Mouse (Mus musculus): ENCODE measurements around the gene Btbd9. TPM values are rescaled to one million over a fixed set of nuclear protein-coding genes. Genes with fewer than 3 reads are reported as not detected.

Btbd9 gene
- polyA plus RNA-seq, 1 experiment, result 43.5 TPM

GRCm38 (mm10) chr17:30336280-30336679 is 240.0 kb downstream of the Btbd9 start:
- no peak overlapping the region for H3K27ac ChIP-seq (ENCODE audit: insufficient read depth, low read length)

GRCm38 (mm10) chr17:30335746-30336145 is 240.5 kb downstream of the Btbd9 start:
- TF ChIP-seq CTCF (IDR thresholded peaks at IDR 0.05; ENCODE audit: extremely low read depth, insufficient read depth, low read length), result no peak
- TF ChIP-seq POLR2A (IDR thresholded peaks at IDR 0.05; ENCODE audit: extremely low read depth, insufficient read depth, low read length), result no peak
- H3K4me1 ChIP-seq (ENCODE audit: control insufficient read depth, insufficient read depth, low read length), result peaks cover 2% of the 10 kb centered on the region; the same call in 1 of the 2 replicates
- no peak overlapping the region for H3K27ac ChIP-seq (ENCODE audit: insufficient read depth, low read length)
- no peak overlapping the region for H3K4me3 ChIP-seq (ENCODE audit: insufficient read depth, low read length)

More at GRCm38 (mm10) chr17:30336280-30336679, 240.0 kb downstream of the Btbd9 start:
- no peak overlapping the region for H3K4me3 ChIP-seq (ENCODE audit: insufficient read depth, low read length)
- TF ChIP-seq CTCF (IDR thresholded peaks at IDR 0.05; ENCODE audit: extremely low read depth, insufficient read depth, low read length) (no peak), POLR2A (IDR thresholded peaks at IDR 0.05; ENCODE audit: extremely low read depth, insufficient read depth, low read length) (no peak)
- H3K4me1 ChIP-seq (ENCODE audit: control insufficient read depth, insufficient read depth, low read length), result peaks cover 2% of the 10 kb centered on the region; the same call in 1 of the 2 replicates

DNA sequence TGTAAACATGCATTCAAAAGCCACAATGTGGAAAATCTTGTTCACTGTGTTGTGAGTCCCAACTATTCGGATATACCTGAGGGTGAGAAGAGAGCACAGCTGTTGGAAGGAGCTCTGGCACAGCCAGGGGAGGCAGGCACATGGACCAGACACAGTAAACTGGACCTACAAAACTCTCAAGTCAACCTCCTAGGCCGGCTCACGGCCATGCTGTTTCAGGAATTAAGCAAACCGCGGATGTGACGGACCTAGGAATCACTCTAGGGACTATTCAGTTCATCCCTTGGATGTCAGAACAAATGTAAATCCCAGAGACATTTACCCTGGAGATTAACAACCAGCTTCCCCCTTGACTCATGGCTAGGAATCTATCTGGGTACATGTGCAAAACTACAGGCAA is 242.0 kb downstream of the Btbd9 start:
- Histone ChIP-seq H3K27ac (ENCODE audit: insufficient read depth, low read length) (no peak overlapping the region), H3K4me1 (ENCODE audit: control insufficient read depth, insufficient read depth, low read length) (peaks cover 2% of the 10 kb centered on the region; the same call in 1 of the 2 replicates), H3K4me3 (ENCODE audit: insufficient read depth, low read length) (no peak overlapping the region)
- no peak for TF ChIP-seq POLR2A (IDR thresholded peaks at IDR 0.05; ENCODE audit: extremely low read depth, insufficient read depth, low read length)
- no peak for TF ChIP-seq CTCF (IDR thresholded peaks at IDR 0.05; ENCODE audit: extremely low read depth, insufficient read depth, low read length)

GRCm38 (mm10) chr17:30333136-30333535 is 243.2 kb downstream of the Btbd9 start:
- TF ChIP-seq CTCF (IDR thresholded peaks at IDR 0.05; ENCODE audit: extremely low read depth, insufficient read depth, low read length), result no peak
- TF ChIP-seq POLR2A (IDR thresholded peaks at IDR 0.05; ENCODE audit: extremely low read depth, insufficient read depth, low read length), result no peak
- no peak overlapping the region for H3K27ac ChIP-seq (ENCODE audit: insufficient read depth, low read length)
- no peak overlapping the region for H3K4me3 ChIP-seq (ENCODE audit: insufficient read depth, low read length)
- H3K4me1 ChIP-seq (ENCODE audit: control insufficient read depth, insufficient read depth, low read length), result peaks cover 3% of the 10 kb centered on the region; the same call in 1 of the 2 replicates

- Histone ChIP-seq H3K4me1 (ENCODE audit: control insufficient read depth, insufficient read depth, low read length) (peaks cover 3% of the 10 kb centered on the region; the same call in 1 of the 2 replicates), H3K4me3 (ENCODE audit: insufficient read depth, low read length) (no peak overlapping the region), H3K27ac (ENCODE audit: insufficient read depth, low read length) (no peak overlapping the region)
- TF ChIP-seq CTCF (IDR thresholded peaks at IDR 0.05; ENCODE audit: extremely low read depth, insufficient read depth, low read length) (no peak), POLR2A (IDR thresholded peaks at IDR 0.05; ENCODE audit: extremely low read depth, insufficient read depth, low read length) (no peak)
Measured at GRCm38 (mm10) chr17:30331380-30331779, 244.9 kb downstream of the Btbd9 start.

DNA sequence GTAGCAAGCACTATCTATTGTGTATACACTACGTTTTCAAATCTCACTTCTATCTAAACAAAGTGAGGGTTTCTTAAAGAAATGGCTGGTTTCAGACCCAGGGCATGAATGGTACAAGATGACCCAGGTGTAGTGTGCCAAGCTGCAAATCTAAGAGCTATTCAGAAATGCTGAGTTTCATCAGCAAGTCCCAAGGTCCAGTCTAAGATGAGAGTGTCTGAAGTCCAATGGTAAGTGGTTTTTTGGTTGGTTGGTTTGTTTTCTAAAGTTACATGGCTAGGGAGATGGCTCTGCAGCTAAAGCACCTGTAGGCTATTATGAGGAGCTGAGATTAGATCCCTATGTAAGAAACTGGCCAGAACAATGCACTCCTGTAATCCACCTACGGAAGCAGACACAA is 246.8 kb downstream of the Btbd9 start:
- Histone ChIP-seq H3K4me3 (ENCODE audit: insufficient read depth, low read length) (no peak overlapping the region), H3K4me1 (ENCODE audit: control insufficient read depth, insufficient read depth, low read length) (peaks cover 3% of the 10 kb centered on the region; the same call in 1 of the 2 replicates), H3K27ac (ENCODE audit: insufficient read depth, low read length) (no peak overlapping the region)
- no peak for TF ChIP-seq POLR2A (IDR thresholded peaks at IDR 0.05; ENCODE audit: extremely low read depth, insufficient read depth, low read length)
- no peak for TF ChIP-seq CTCF (IDR thresholded peaks at IDR 0.05; ENCODE audit: extremely low read depth, insufficient read depth, low read length)

DNA sequence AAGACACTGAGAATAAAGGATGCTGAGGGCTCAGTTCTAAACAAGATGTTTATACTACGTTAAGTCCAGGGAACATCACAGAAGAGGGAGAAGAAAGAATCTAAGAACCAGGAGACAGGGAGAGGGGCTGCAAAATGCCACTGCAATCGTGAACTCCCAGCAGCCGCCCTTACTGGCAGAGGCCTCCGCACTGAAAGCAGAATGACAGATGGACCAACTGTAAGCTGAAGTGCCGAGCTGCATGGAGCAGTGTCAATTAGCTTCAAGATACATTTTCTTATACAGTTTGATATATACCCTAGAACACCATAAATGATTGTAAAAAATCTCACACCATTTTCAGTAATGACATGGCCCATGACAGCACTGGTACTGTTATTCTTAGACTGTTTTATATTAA is 247.4 kb downstream of the Btbd9 start:
- Histone ChIP-seq H3K4me3 (ENCODE audit: insufficient read depth, low read length) (no peak overlapping the region), H3K4me1 (ENCODE audit: control insufficient read depth, insufficient read depth, low read length) (peaks cover 3% of the 10 kb centered on the region; the same call in 1 of the 2 replicates), H3K27ac (ENCODE audit: insufficient read depth, low read length) (no peak overlapping the region)
- TF ChIP-seq CTCF (IDR thresholded peaks at IDR 0.05; ENCODE audit: extremely low read depth, insufficient read depth, low read length), result no peak
- TF ChIP-seq POLR2A (IDR thresholded peaks at IDR 0.05; ENCODE audit: extremely low read depth, insufficient read depth, low read length), result no peak

GRCm38 (mm10) chr17:30326906-30327305 is 249.4 kb downstream of the Btbd9 start:
- H3K4me3 ChIP-seq (ENCODE audit: insufficient read depth, low read length), result no peak overlapping the region
- H3K27ac ChIP-seq (ENCODE audit: insufficient read depth, low read length), result no peak overlapping the region
- no peak for TF ChIP-seq POLR2A (IDR thresholded peaks at IDR 0.05; ENCODE audit: extremely low read depth, insufficient read depth, low read length)
- TF ChIP-seq CTCF (IDR thresholded peaks at IDR 0.05; ENCODE audit: extremely low read depth, insufficient read depth, low read length), result no peak
- H3K4me1 ChIP-seq (ENCODE audit: control insufficient read depth, insufficient read depth, low read length), result peaks cover 2% of the 10 kb centered on the region; the same call in 1 of the 2 replicates

DNA sequence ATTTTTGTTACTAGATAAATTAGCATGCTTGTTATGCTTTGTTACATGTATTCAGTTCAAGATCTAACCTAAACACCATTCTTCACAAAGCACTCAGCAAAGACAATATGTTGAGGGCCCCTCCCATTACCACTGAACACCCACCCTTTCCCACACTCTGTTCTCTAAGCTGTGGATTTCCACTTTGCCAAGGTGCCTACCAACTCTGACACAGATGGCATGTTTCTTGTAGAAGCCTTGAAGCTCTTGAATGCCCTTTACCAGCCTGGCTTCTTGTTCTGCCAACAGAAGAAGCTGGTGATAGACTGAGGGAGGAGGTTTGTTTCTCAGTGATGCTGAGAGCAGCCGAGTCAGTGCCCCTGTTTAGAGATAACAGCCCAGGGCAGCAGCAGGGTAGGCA is 256.0 kb downstream of the Btbd9 start:
- no peak overlapping the region for H3K4me3 ChIP-seq (ENCODE audit: insufficient read depth, low read length)
- H3K4me1 ChIP-seq (ENCODE audit: control insufficient read depth, insufficient read depth, low read length), result peaks cover 3% of the 10 kb centered on the region; the same call in 1 of the 2 replicates
- no peak for TF ChIP-seq CTCF (IDR thresholded peaks at IDR 0.05; ENCODE audit: extremely low read depth, insufficient read depth, low read length)
- TF ChIP-seq POLR2A (IDR thresholded peaks at IDR 0.05; ENCODE audit: extremely low read depth, insufficient read depth, low read length), result no peak
- no peak overlapping the region for H3K27ac ChIP-seq (ENCODE audit: insufficient read depth, low read length)

GRCm38 (mm10) chr17:30312688-30313087 is 263.6 kb downstream of the Btbd9 start:
- Histone ChIP-seq H3K4me3 (ENCODE audit: insufficient read depth, low read length) (no peak overlapping the region), H3K4me1 (ENCODE audit: control insufficient read depth, insufficient read depth, low read length) (peaks cover 9% of the 10 kb centered on the region), H3K27ac (ENCODE audit: insufficient read depth, low read length) (no peak overlapping the region)
- no peak for TF ChIP-seq CTCF (IDR thresholded peaks at IDR 0.05; ENCODE audit: extremely low read depth, insufficient read depth, low read length)
- TF ChIP-seq POLR2A (IDR thresholded peaks at IDR 0.05; ENCODE audit: extremely low read depth, insufficient read depth, low read length), result no peak
